Mouse (Mus musculus): ENCODE measurements around the gene Shisal1.

The Shisal1 gene

GRCm38 (mm10) chr15:84366574-84366989 lies 80.3 kb downstream of the Shisal1 start:
- no peak for DNase-seq

- peak; percentile 28 for DNase-seq
These were observed 81.1 kb downstream of the Shisal1 start for GRCm38 (mm10) chr15:84365675-84366381.

- no peak for DNase-seq
These were observed 82.2 kb downstream of the Shisal1 start for GRCm38 (mm10) chr15:84364746-84365145.

GRCm38 (mm10) chr15:84355081-84355480 lies 91.8 kb downstream of the Shisal1 start:
- DNase-seq = no peak

- no peak for DNase-seq
These were observed 94.7 kb downstream of the Shisal1 start for GRCm38 (mm10) chr15:84351915-84352844.

GRCm38 (mm10) chr15:84351342-84351741 lies 95.6 kb downstream of the Shisal1 start:
- DNase-seq = no peak

- peak; percentile 72 for DNase-seq
These were observed 96.8 kb downstream of the Shisal1 start for GRCm38 (mm10) chr15:84349915-84350738.

- DNase-seq = no peak
These were observed 98.1 kb downstream of the Shisal1 start for GRCm38 (mm10) chr15:84348769-84349168.

- no peak for DNase-seq
These were observed 106.0 kb downstream of the Shisal1 start for GRCm38 (mm10) chr15:84340926-84341325.

GRCm38 (mm10) chr15:84337599-84337998 lies 109.3 kb downstream of the Shisal1 start:
- no peak for DNase-seq

GRCm38 (mm10) chr15:84336281-84336817 lies 110.5 kb downstream of the Shisal1 start:
- DNase-seq = no peak

- DNase-seq = no peak
These were observed 115.8 kb downstream of the Shisal1 start for GRCm38 (mm10) chr15:84331066-84331612.

- DNase-seq = no peak
These were observed 117.0 kb downstream of the Shisal1 start for GRCm38 (mm10) chr15:84329940-84330339.
